Mouse (Mus musculus) hindbrain, postnatal 0 days (tissue): Measurements from ENCODE around the gene Med16. TPM values are rescaled to one million over a fixed set of nuclear protein-coding genes. Genes with fewer than 3 reads are reported as not detected.

ENCODE experiments used
- ATAC-seq: fragments of 200-750 bp; cut with Nextera tagmentation; 2 replicates; pipeline ENCODE4 v1.8.0; 2017; ENCODE audit warnings: mild to moderate bottlenecking, moderate TSS enrichment, moderate library complexity
- DNase-seq: peaks from one replicate; pipeline ENCODE4 v3.0.0-alpha.2; 2015; ENCODE audit warnings: low spot score
- H3K27ac ChIP-seq: fragments of 300-500 bp; sonication (generic); 2 replicates; pipeline ENCODE4 v1.5.1; 2014; ENCODE audit warnings: mild to moderate bottlenecking
- H3K27me3 ChIP-seq: fragments of 300-500 bp; sonication (generic); 2 replicates; pipeline ENCODE4 v1.6.1; 2014; ENCODE audit warnings: low read length, mixed read lengths; ENCODE audit not compliant: insufficient read depth
- H3K36me3 ChIP-seq: fragments of 300-500 bp; sonication (generic); 2 replicates; pipeline ENCODE4 v1.6.1; 2014; ENCODE audit warnings: low read length, mixed read lengths; ENCODE audit not compliant: insufficient read depth
- H3K4me1 ChIP-seq: fragments of 300-500 bp; sonication (generic); 2 replicates; pipeline ENCODE4 v1.6.1; 2014; ENCODE audit warnings: antibody characterized with exemption, low read length, mixed read lengths; ENCODE audit not compliant: insufficient read depth
- H3K4me2 ChIP-seq: fragments of 300-500 bp; sonication (generic); 2 replicates; pipeline ENCODE4 v1.6.1; 2014; ENCODE audit warnings: low read depth, mild to moderate bottlenecking, low read length, moderate library complexity, mixed read lengths
- H3K4me3 ChIP-seq: fragments of 300-500 bp; sonication (generic); 2 replicates; pipeline ENCODE4 v1.5.1; 2014; ENCODE audit warnings: low read length
- H3K9ac ChIP-seq: fragments of 300-500 bp; sonication (generic); replicated peaks from 2 replicates; pipeline ENCODE4 v1.6.1; 2014; ENCODE audit warnings: mild to moderate bottlenecking, low read length, moderate library complexity, mixed read lengths
- H3K9me3 ChIP-seq: fragments of 300-500 bp; sonication (generic); 2 replicates; pipeline ENCODE4 v1.6.1; 2016; ENCODE audit warnings: low read length, mixed read lengths
- CTCF ChIP-seq: IDR thresholded peaks from 2 replicates; pipeline ENCODE4 v1.5.1; 2016; ENCODE audit warnings: antibody characterized with exemption, control low read depth, low read depth
- WGBS: fragments of 180-500 bp; shearing (Covaris S2); extraction: QIAGEN DNeasy Blood & Tissue Kit; methylation state at CpG from one replicate; pipeline ENCODE4 v1.1.7; 2014; 5-methylcytosine and 5-hydroxymethylcytosine counted together
- polyA plus RNA-seq: library from polyadenylated mRNA; unstranded; fragments of >200 nt; fragmentation: Nextera tagmentation; extraction: Ambion mirVana; gene quantifications from 2 replicates; pipeline ENCODE4 v1.2.1, GENCODE M21; 2015
- total RNA-seq: library from RNA; depleted of rRNA; stranded (reverse); fragments of >200 nt; gene quantifications from 2 replicates; pipeline ENCODE4 v1.2.3, GENCODE M21; 2014; rRNA removed

Gene Med16
- total RNA-seq (71.4 and 82.2 TPM in 2 replicates), polyA plus RNA-seq (43.2 and 48.4 TPM in 2 replicates)

DNA sequence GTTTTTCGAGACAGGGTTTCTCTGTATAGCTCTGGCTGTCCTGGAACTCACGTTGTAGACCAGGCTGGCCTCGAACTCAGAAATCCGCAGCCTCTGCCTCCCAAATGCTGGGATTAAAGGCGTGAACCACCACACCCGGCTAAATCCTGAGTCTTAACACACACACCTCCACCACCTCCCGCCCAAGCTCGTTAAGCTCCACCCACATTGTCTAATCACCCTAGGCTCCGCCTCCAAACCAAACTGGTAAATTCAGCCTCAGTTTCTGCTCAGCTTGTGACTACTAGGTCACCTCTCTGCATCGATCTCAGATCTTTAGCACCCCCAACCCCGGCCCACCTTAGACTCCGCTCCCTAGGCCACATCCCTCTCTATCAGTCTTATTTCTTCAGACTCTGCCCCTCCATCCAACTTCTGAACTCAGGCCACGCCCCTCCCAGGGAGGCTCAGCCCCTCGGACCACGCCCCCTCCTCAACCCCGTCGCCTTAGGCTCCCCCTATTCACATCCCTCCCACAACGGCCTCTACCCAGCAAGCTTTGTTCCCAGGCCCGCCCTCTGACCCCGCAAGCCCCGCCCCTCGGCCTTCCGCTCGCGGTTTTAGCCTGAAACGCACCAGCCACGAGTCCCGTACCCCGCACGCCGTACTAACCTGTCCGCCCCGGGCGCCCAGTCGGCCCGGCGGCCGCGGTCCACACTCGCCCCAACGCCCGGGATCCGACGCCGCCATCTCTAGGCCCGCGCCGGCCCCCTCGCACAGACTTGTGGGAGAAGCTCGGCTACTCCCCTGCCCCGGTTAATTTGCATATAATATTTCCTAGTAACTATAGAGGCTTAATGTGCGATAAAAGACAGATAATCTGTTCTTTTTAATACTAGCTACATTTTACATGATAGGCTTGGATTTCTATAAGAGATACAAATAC is at the start of gene Med16:
Gene Med16 (minus strand): TSS at position 757 of the 925 bp plus-strand sequence.
- ATAC-seq (peak; percentile 97), DNase-seq (peak; percentile 96)
- Histone ChIP-seq H3K4me3 (peak within 1 kb of the TSS; percentile 70), H3K9ac (peak within 1 kb of the TSS; percentile 97), H3K4me1 (no peaks in the 10 kb centered on the region), H3K27ac (peak within 1 kb of the TSS; percentile 100), H3K27me3 (no peaks in the 10 kb centered on the region), H3K36me3 (peaks cover 11% of the 10 kb centered on the region; the same call in 1 of the 2 replicates), H3K9me3 (no peaks in the 10 kb centered on the region), H3K4me2 (peak within 1 kb of the TSS; percentile 53)
- WGBS, result 1% methylated on average over 52 of the region's 52 CpGs
- TF ChIP-seq CTCF, result no peak

GRCm38 (mm10) chr10:79958140-79958816 is 49.6 kb upstream of the Med16 start:
- ATAC-seq, result no peak
- H3K4me1 ChIP-seq, result peaks cover 5% of the 10 kb centered on the region; the same call in 1 of the 2 replicates
- WGBS, result 11% methylated on average over 21 of the region's 21 CpGs
- H3K27me3 ChIP-seq, result no peaks in the 10 kb centered on the region
- peak; percentile 92 for TF ChIP-seq CTCF
- H3K9me3 ChIP-seq, result no peaks in the 10 kb centered on the region
- peak; percentile 61 for DNase-seq
- no peak overlapping the region for H3K27ac ChIP-seq
- H3K9ac ChIP-seq, result no peak overlapping the region
- H3K36me3 ChIP-seq, result peaks cover under 1% of the 10 kb centered on the region; the same call in 1 of the 2 replicates
- H3K4me2 ChIP-seq, result no peak overlapping the region
- H3K4me3 ChIP-seq, result no peak overlapping the region

DNA sequence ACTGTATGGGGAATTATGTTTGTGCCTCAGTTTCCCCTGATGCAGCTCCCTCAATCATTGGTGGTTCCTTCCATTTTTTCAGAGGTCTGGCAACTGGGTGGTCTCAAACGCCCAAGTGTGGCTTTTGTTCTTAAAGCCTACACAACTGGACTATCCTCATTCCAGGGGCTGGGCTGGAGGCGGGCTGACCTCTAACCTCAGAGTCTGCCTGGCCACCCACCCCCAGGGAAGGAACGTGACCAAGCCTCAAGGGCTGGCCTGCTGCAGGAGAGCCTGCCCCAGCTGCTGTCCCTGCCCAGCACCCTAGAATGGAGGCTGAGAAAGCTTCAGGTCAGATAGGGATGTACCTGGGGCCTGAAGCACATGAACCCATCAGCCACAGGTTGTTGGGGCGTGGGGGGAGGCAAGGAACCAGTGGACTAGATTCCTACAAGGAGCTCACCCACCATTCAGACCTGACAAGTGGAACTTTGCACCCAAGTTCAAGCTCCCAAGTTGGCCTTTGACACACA is 48.0 kb upstream of the Med16 start:
- Histone ChIP-seq H3K4me1 (peaks cover 5% of the 10 kb centered on the region; the same call in 1 of the 2 replicates), H3K36me3 (peaks cover 9% of the 10 kb centered on the region), H3K4me2 (no peak overlapping the region), H3K27me3 (no peaks in the 10 kb centered on the region), H3K4me3 (no peak overlapping the region), H3K27ac (no peak overlapping the region), H3K9ac (no peak overlapping the region), H3K9me3 (no peaks in the 10 kb centered on the region)
- 20% methylated on average over 4 of the region's 4 CpGs for WGBS
- no peak for ATAC-seq
- no peak for TF ChIP-seq CTCF
- DNase-seq, result no peak

- ATAC-seq (no peak), DNase-seq (no peak)
- H3K27ac ChIP-seq, result no peak overlapping the region
- no peaks in the 10 kb centered on the region for H3K27me3 ChIP-seq
- H3K4me2 ChIP-seq, result no peak overlapping the region
- H3K36me3 ChIP-seq, result peaks cover 14% of the 10 kb centered on the region
- WGBS, result 74% methylated on average over 9 of the region's 9 CpGs
- H3K9ac ChIP-seq, result no peak overlapping the region
- no peaks in the 10 kb centered on the region for H3K9me3 ChIP-seq
- no peak for TF ChIP-seq CTCF
- H3K4me1 ChIP-seq, result peaks cover 2% of the 10 kb centered on the region; the same call in 1 of the 2 replicates
- H3K4me3 ChIP-seq, result no peak overlapping the region
Measured at GRCm38 (mm10) chr10:79955691-79956090, 47.0 kb upstream of the Med16 start.

DNA sequence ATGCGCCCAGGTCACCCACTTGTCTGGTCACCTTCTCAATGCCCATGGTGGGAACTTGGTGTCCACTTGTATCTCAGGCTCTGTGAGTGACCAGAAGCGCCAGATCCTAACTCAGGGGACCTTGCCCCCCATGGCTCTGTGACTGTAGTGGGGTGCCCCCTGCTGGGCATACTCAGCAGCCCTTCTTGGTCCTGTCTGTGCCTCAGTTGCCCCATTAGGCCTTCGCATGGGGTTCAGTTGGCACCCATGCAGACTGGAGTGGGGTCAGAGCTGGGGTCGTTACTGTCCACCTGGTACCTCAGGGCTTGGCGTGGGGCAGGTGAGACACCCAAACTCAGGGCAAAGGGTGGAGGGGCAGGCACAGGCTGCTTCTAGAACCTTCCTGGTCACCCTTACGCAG is 45.2 kb upstream of the Med16 start:
- peak; percentile 58 for TF ChIP-seq CTCF

DNA sequence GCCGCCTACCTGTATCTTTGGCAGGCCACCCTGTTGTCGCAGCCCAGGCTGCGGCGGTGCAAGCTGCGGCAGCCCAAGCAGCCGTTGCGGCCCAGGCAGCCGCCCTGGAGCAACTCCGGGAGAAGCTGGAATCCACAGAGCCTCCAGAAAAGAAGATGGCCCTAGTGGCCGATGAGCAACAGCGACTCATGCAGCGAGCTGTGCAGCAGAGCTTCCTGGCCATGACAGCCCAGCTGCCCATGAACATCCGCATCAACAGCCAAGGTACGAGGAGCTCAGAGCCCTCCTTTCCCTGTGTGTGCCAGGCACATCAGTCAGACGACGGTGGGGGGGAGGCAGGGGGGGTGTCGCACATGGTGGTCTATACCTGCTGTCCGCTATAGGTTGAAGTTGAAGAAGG is 41.9 kb upstream of the Med16 start:
- WGBS, result 80% methylated on average over 18 of the region's 18 CpGs
- no peak for ATAC-seq
- no peak overlapping the region for H3K9ac ChIP-seq
- no peak overlapping the region for H3K4me3 ChIP-seq
- H3K36me3 ChIP-seq, result peaks cover 19% of the 10 kb centered on the region
- no peak for DNase-seq
- H3K27ac ChIP-seq, result no peak overlapping the region
- no peaks in the 10 kb centered on the region for H3K27me3 ChIP-seq
- no peak overlapping the region for H3K4me2 ChIP-seq
- no peak for TF ChIP-seq CTCF
- H3K4me1 ChIP-seq, result no peaks in the 10 kb centered on the region
- H3K9me3 ChIP-seq, result no peaks in the 10 kb centered on the region

More for the DNA sequence above, 45.2 kb upstream of the Med16 start:
- Histone ChIP-seq H3K36me3 (peaks cover 19% of the 10 kb centered on the region), H3K9ac (no peak overlapping the region), H3K4me1 (no peaks in the 10 kb centered on the region), H3K27me3 (no peaks in the 10 kb centered on the region), H3K4me3 (no peak overlapping the region), H3K27ac (no peak overlapping the region), H3K9me3 (no peaks in the 10 kb centered on the region), H3K4me2 (no peak overlapping the region)
- 81% methylated on average over 6 of the region's 6 CpGs for WGBS
- no peak for DNase-seq
- no peak for ATAC-seq
